Mouse (Mus musculus) C2C12 (cell line): Measurements from ENCODE around the gene Spint2.

Experiments
- FOSL1 ChIP-seq: IDR thresholded peaks from one replicate; pipeline ENCODE4 v1.8.0; 2011; ENCODE audit warnings: mild to moderate bottlenecking, low read length; ENCODE audit not compliant: poor library complexity, insufficient read depth, severe bottlenecking
- MAX ChIP-seq: IDR thresholded peaks from one replicate; pipeline ENCODE4 v1.6.1; 2011; ENCODE audit warnings: mild to moderate bottlenecking, control low read depth

DNA sequence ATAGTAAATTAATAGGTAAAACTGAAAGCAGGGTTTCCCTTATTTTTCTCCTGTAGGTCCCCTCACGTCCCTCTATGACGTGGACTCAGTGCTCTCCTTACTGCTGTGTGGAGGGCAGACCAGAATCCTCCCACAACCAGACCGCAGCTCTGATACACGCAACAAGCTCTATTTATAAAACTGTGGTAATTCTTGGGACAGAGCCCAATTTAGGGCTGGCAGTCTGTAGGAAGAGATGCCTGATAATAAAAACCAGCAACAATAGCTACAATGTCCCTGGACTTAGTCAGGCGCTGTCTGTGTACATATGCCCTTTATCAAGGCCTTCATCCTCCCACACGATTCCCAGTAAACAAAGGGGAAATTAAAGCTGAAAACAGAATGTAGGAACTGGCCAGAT is 48.0 kb downstream of the Spint2 start:
- TF ChIP-seq FOSL1 = no peak
- no peak for TF ChIP-seq MAX
